Mouse (Mus musculus): ENCODE data around the gene Cpsf4l.

DNA sequence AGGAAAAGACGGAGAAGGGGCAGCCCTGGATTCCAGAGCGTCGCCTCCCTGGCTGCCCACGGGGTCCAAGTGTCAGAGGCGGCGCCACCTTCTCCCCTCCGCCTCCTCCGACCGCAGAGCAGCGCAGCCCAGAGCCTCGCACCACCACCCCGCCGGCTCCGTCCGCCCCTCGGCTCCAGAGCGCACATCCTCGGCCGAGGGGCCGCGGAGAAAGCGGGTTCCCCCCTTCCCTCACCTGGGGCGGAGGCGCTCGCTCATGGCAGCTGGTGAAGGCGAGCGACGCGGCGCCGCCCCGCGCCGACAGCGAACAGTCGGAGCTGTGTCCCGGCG, 26.2 kb downstream of the Cpsf4l start:
- TF ChIP-seq CTCF (IDR thresholded peaks at IDR 0.05; ENCODE audit: extremely low read depth, insufficient read length, insufficient replicate concordance, low read depth, low read length) (no peak), POLR2A (IDR thresholded peaks at IDR 0.05; ENCODE audit: low read depth, low read length) (no peak)
